Mouse (Mus musculus): Measurements from ENCODE around the gene Fermt3.
"Not testable (repeated sequence)": the region's sequence is repeated elsewhere in the genome, so short reads cannot be mapped to it uniquely, and the experiment has no call there.

Fermt3 gene

GRCm38 (mm10) chr19:7019191-7019590, at the start of gene Fermt3:
Gene Fermt3, minus strand, starts transcription at chr19:7019469.
- no peak for DNase-seq (ENCODE audit: low read depth)

- DNase-seq (ENCODE audit: low read depth) = no peak
These were observed 48.9 kb upstream of the Fermt3 start for GRCm38 (mm10) chr19:7068136-7068535.

GRCm38 (mm10) chr19:7067344-7068050, 48.2 kb upstream of the Fermt3 start:
- DNase-seq (ENCODE audit: low read depth) = no peak

- no peak for DNase-seq (ENCODE audit: low read depth)
These were observed 47.6 kb upstream of the Fermt3 start for GRCm38 (mm10) chr19:7066828-7067342.

GRCm38 (mm10) chr19:7066034-7066827, 47.0 kb upstream of the Fermt3 start:
- no peak for DNase-seq (ENCODE audit: low read depth)

GRCm38 (mm10) chr19:7064571-7064970, 45.3 kb upstream of the Fermt3 start:
- no peak for DNase-seq (ENCODE audit: low read depth)

GRCm38 (mm10) chr19:7062916-7063315, 43.6 kb upstream of the Fermt3 start:
- no peak for DNase-seq (ENCODE audit: low read depth)

GRCm38 (mm10) chr19:7062110-7062509, 42.8 kb upstream of the Fermt3 start:
- no peak for DNase-seq (ENCODE audit: low read depth)

- DNase-seq (ENCODE audit: low read depth) = no peak
These were observed 39.3 kb upstream of the Fermt3 start for GRCm38 (mm10) chr19:7058541-7058940.

- DNase-seq (ENCODE audit: low read depth) = peak; percentile 77
These were observed 38.5 kb upstream of the Fermt3 start for GRCm38 (mm10) chr19:7057722-7058207.

- no peak for DNase-seq (ENCODE audit: low read depth)
These were observed 38.0 kb upstream of the Fermt3 start for GRCm38 (mm10) chr19:7057126-7057721.

GRCm38 (mm10) chr19:7056248-7057087, 37.2 kb upstream of the Fermt3 start, which contains the start of gene Macrod1:
Gene Macrod1, plus strand, starts transcription at chr19:7056810.
- no peak for DNase-seq (ENCODE audit: low read depth)

GRCm38 (mm10) chr19:7055173-7055572, 35.9 kb upstream of the Fermt3 start:
- no peak for DNase-seq (ENCODE audit: low read depth)

- peak; percentile 85 for DNase-seq (ENCODE audit: low read depth)
These were observed 35.5 kb upstream of the Fermt3 start for GRCm38 (mm10) chr19:7054772-7055171.

- DNase-seq (ENCODE audit: low read depth) = not testable (repeated sequence)
These were observed 34.1 kb upstream of the Fermt3 start for GRCm38 (mm10) chr19:7053382-7053781.

- DNase-seq (ENCODE audit: low read depth) = no peak
These were observed 25.4 kb upstream of the Fermt3 start for GRCm38 (mm10) chr19:7044706-7045105.

- no peak for DNase-seq (ENCODE audit: low read depth)
These were observed 25.0 kb upstream of the Fermt3 start for GRCm38 (mm10) chr19:7044279-7044678.

- no peak for DNase-seq (ENCODE audit: low read depth)
These were observed 21.9 kb upstream of the Fermt3 start for GRCm38 (mm10) chr19:7041171-7041570.

- no peak for DNase-seq (ENCODE audit: low read depth)
These were observed 21.4 kb upstream of the Fermt3 start for GRCm38 (mm10) chr19:7040637-7041130.

GRCm38 (mm10) chr19:7039841-7040636, 20.8 kb upstream of the Fermt3 start, which contains the start of gene Stip1:
Gene Stip1, minus strand, starts transcription at chr19:7039967.
- DNase-seq (ENCODE audit: low read depth) = peak; percentile 100
